Mouse (Mus musculus): ENCODE results near the gene Tas2r130. TPM values are rescaled to one million over a fixed set of nuclear protein-coding genes. Genes with fewer than 3 reads are reported as not detected.
"Not testable (repeated sequence)": the region's sequence is repeated elsewhere in the genome, so short reads cannot be mapped to it uniquely, and the experiment has no call there.

The Tas2r130 gene
- polyA plus RNA-seq (2015; fragmentation: Nextera tagmentation; extraction: Ambion mirVana), result not detected in 2 replicates

DNA sequence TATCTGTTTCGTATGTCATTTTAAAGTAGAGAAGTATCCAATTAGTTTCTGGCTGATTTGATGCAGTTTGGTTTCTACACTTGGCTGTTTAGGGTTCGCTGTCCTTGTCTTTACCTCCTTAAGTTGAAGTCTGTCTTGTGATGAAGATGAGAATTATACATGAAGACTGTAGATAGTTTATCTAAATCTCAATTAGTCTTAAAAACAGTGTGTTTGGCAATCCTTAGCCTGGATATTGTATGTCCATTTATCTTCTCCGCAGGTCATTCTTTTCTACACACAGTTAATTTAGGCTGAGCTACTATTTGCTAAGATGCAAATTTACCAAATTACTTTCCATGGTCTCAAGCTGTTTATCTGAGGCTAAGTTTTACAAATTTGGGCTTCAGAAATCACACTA is at the start of gene Tas2r130:
Tas2r130 (minus strand) TSS at position 101 of the 400 bp plus-strand sequence.
- no peak within 1 kb of the TSS for H3K4me2 ChIP-seq (replicated peaks)

DNA sequence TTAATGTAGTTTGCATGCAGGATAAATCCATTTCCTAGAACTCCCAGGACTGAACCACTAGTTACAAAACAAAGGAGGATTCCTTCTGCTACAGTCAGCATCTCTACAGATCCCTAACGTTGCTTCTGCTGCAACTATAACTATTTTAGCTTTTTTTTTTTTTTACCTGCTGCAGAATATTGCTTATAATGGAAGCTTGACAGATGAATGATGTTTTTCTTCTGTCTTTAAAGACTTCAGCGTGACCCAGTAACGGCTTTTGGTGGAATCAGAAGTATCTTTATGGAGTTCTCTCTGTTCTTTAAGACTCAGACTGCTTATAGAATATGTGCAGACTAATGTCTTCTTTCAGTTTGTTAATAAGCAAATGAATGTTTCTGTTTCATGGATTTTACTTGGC is 48.1 kb upstream of the Tas2r130 start, which contains the start of gene Tas2r106:
Tas2r106 (minus strand) TSS at position 101 of the 400 bp plus-strand sequence.
- no peak for ATAC-seq
- Histone ChIP-seq H3K27me3 (no peaks in the 10 kb centered on the region), H3K9me3 (no peaks in the 10 kb centered on the region; the same call in 1 of the 2 replicates), H3K4me2 (replicated peaks) (no peak within 1 kb of the TSS), H3K27ac (no peak within 1 kb of the TSS), H3K9ac (replicated peaks) (no peak within 1 kb of the TSS), H3K36me3 (no peaks in the 10 kb centered on the region), H3K4me3 (replicated peaks) (no peak within 1 kb of the TSS), H3K4me1 (replicated peaks) (no peaks in the 10 kb centered on the region)
- WGBS, result 72% methylated on average over 3 of the region's 3 CpGs

More for the DNA sequence above, at the start of gene Tas2r130:
- no peaks in the 10 kb centered on the region for H3K4me1 ChIP-seq (replicated peaks)
- H3K27me3 ChIP-seq, result no peaks in the 10 kb centered on the region
- no peak within 1 kb of the TSS for H3K27ac ChIP-seq
- no peak for ATAC-seq
- no peak within 1 kb of the TSS for H3K9ac ChIP-seq (replicated peaks)
- peaks cover 2% of the 10 kb centered on the region; the same call in 1 of the 2 replicates for H3K9me3 ChIP-seq
- H3K36me3 ChIP-seq, result no peaks in the 10 kb centered on the region
- 84% methylated on average over 3 of the region's 3 CpGs for WGBS
- no peak within 1 kb of the TSS for H3K4me3 ChIP-seq (replicated peaks)

DNA sequence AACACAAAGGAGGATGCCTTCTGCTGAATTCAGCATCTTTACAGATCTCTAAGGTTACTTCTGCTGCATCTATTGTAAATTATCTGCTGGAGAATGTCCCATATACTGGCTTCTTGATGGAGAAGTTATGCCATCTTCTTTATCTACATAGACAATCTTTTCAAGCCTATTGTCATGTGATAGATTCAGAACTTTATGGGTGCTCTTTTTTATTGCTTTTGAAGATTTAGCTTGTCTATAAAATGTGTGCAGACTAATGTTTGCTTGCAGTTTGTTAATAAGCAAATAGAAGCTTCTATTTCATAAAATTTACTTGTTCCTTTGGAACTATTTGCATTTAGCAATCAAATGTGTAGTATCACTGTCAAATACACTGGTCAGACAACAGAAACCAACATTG is 29.3 kb upstream of the Tas2r130 start, which contains the start of gene Tas2r107:
Tas2r107 (minus strand) TSS at position 101 of the 400 bp plus-strand sequence.
- no peak within 1 kb of the TSS for H3K4me3 ChIP-seq (replicated peaks)
- H3K9me3 ChIP-seq, result peaks cover 20% of the 10 kb centered on the region
- H3K27ac ChIP-seq, result no peak within 1 kb of the TSS
- H3K36me3 ChIP-seq, result no peaks in the 10 kb centered on the region
- no peak within 1 kb of the TSS for H3K4me2 ChIP-seq (replicated peaks)
- no peak within 1 kb of the TSS for H3K9ac ChIP-seq (replicated peaks)
- H3K27me3 ChIP-seq, result no peaks in the 10 kb centered on the region
- no peak for ATAC-seq
- H3K4me1 ChIP-seq (replicated peaks), result no peaks in the 10 kb centered on the region

DNA sequence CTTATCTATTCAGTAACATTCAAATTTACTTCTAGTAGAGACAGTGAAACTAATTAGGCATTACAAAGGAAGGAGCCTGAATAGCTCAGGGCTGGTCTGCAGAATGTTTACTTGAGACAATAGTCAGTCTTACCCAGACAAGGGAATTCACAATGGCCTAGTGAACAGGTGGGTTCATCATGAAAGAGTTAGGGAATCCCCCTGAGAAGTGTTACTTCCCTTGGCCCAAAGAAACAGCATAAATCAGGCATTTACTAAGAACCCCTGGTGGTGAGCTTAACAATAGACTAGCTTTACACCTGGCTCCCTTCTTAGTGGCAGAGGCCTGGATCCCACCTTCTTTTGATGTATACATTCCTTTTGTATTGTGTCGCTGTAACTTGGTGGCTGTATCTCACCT is 20.8 kb downstream of the Tas2r130 start:
- not testable (repeated sequence) for H3K9ac ChIP-seq (replicated peaks)

DNA sequence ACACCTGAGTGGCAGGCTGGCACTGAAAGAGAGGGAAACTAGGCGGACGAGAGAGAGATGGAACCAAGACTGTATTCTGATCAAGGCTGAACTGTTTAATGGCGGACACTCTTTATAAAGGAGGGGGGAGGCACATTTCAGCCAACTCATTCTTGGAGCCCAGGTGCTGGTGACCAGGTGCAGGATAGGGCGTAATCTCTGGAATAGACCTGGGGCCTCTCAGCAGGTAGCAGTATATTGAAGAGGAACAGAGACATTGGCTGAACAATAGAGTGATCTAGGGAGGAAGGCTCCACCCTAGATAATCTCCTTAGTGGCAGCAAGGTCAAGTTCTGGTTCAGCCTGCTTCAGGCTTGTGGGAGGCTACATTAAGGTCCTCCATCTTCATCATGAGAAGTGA is 25.9 kb downstream of the Tas2r130 start:
- WGBS, result 90% methylated on average over 4 of the region's 4 CpGs
- H3K27me3 ChIP-seq, result no peaks in the 10 kb centered on the region
- peaks cover 17% of the 10 kb centered on the region for H3K9me3 ChIP-seq
- no peaks in the 10 kb centered on the region for H3K36me3 ChIP-seq
- H3K27ac ChIP-seq, result no peak overlapping the region
- H3K4me2 ChIP-seq (replicated peaks), result no peak overlapping the region
- no peak overlapping the region for H3K4me3 ChIP-seq (replicated peaks)
- H3K4me1 ChIP-seq (replicated peaks), result no peaks in the 10 kb centered on the region
- ATAC-seq, result no peak
- H3K9ac ChIP-seq (replicated peaks), result no peak overlapping the region

More for the DNA sequence above, 20.8 kb downstream of the Tas2r130 start:
- not testable (repeated sequence) for H3K4me1 ChIP-seq (replicated peaks); H3K27me3 ChIP-seq; H3K27ac ChIP-seq; H3K36me3 ChIP-seq; H3K4me2 ChIP-seq (replicated peaks); ATAC-seq; H3K4me3 ChIP-seq (replicated peaks)
- WGBS, result 80% methylated on average over 1 of the region's 1 CpGs
- peaks cover 28% of the 10 kb centered on the region for H3K9me3 ChIP-seq

Other genes with a start within 250 kb of the Tas2r130 start
- 23.3 and 25.0 TPM in 2 replicates for gene Ybx3, start 242.4 kb downstream of the Tas2r130 start, polyA plus RNA-seq (2015; fragmentation: Nextera tagmentation; extraction: Ambion mirVana)
- gene 5430401F13Rik, start 144.5 kb downstream of the Tas2r130 start, polyA plus RNA-seq (2015; fragmentation: Nextera tagmentation; extraction: Ambion mirVana), result not detected in 2 replicates
- gene Gm6619, start 144.5 kb downstream of the Tas2r130 start, polyA plus RNA-seq (2015; fragmentation: Nextera tagmentation; extraction: Ambion mirVana), result not detected in 2 replicates
- not detected in 2 replicates for gene Tas2r107, start 29.2 kb upstream of the Tas2r130 start, polyA plus RNA-seq (2015; fragmentation: Nextera tagmentation; extraction: Ambion mirVana)
- not detected in 2 replicates for gene Tas2r106, start 48.0 kb upstream of the Tas2r130 start, polyA plus RNA-seq (2015; fragmentation: Nextera tagmentation; extraction: Ambion mirVana)
- gene Tas2r104, start 54.8 kb upstream of the Tas2r130 start, polyA plus RNA-seq (2015; fragmentation: Nextera tagmentation; extraction: Ambion mirVana), result not detected in 2 replicates
- gene Tas2r105, start 56.6 kb upstream of the Tas2r130 start, polyA plus RNA-seq (2015; fragmentation: Nextera tagmentation; extraction: Ambion mirVana), result not detected in 2 replicates
- gene Tas2r114, start 59.2 kb upstream of the Tas2r130 start, polyA plus RNA-seq (2015; fragmentation: Nextera tagmentation; extraction: Ambion mirVana), result not detected in 2 replicates

Data from midbrain, embryonic 13.5 days (tissue).